Mouse (Mus musculus): ENCODE data around the gene Ms4a4c.
"Not testable (repeated sequence)": the region's sequence is repeated elsewhere in the genome, so short reads cannot be mapped to it uniquely, and the experiment has no call there.

The Ms4a4c gene

GRCm38 (mm10) chr19:11404527-11404926 lies at the start of gene Ms4a4c:
Gene Ms4a4c, plus strand, starts transcription at chr19:11404770.
- DNase-seq, result no peak

DNA sequence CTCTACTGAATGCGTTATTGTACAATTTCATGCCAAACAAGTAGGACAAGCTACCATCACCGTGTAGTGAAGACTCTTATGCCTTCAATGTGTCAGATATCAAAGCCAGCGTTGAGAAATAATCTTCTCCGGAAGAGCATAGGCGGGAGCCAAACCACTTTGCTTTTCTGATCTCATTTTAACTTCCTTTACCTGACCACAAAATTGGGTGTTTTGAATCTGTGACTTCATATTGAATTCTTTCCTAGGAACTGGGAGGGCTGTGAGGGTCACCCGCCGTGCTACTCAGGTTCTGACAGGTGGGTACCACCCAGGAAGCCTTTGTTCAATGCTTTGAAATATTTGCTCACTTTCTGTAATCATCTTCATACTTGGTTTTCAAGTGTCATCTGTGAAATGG lies 48.8 kb upstream of the Ms4a4c start:
- no peak for DNase-seq

GRCm38 (mm10) chr19:11360106-11360505 lies 44.5 kb upstream of the Ms4a4c start:
- no peak for DNase-seq

DNA sequence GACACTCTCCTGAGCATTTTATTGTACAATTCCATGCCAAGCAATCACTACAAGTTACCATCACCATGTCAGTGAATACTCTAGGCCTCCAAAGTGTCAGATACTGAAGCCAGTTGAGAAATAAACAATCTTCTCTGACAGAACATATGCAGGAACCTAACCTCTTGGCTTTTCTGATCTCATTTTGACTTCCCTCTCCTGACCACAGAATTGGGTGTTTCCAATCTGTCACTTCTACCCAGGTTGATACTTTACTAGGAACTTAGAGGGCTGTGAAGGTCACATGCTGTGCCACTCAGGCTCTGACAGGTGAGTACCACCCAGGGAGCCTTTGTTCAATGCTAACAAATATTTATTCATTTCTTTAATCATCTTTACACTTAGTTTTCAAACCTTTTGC lies 42.6 kb upstream of the Ms4a4c start:
- no peak for DNase-seq

- no peak for DNase-seq
Observed at GRCm38 (mm10) chr19:11368310-11368709, 36.3 kb upstream of the Ms4a4c start.

DNA sequence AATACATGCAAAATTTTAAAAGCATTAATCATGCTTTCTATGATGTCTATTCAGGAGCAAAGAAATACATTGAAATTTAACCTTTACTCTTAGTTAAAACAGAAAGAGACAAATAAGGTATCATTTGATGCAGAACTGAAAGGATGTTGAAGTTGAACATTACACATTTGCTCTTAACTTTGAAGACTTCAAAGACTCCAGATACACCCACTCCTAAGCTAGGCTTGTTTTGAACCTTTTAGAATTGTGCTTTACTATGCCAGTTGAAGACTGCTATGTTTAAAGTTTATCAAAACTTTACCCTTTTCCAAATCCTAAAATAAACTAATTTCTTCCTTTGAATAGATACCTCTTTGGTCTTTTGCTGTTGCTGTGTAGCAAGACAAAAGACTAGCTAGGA lies 33.4 kb upstream of the Ms4a4c start:
- no peak for DNase-seq

GRCm38 (mm10) chr19:11375273-11375672 lies 29.3 kb upstream of the Ms4a4c start, which contains the start of gene Ms4a4a:
Gene Ms4a4a, plus strand, starts transcription at chr19:11375523.
- no peak for DNase-seq

DNA sequence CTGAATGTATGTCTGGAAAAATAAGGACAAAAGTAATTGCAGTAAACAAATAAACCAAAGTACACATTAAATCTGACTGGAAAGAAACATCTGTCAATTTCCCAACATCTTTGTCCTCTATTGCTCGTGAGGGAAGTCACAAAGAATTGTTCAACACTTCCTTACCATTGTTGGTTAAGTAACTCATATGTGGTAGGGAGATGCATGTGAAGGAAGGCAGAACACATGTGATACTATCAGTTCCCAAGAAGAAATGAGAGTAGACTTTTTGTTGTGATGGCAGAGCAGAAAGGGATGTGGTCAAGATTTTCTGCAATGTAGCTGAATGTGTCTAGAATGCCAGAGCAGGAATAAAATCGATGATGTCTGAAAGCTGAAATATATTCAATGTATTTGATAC lies 28.2 kb upstream of the Ms4a4c start:
- DNase-seq, result no peak

GRCm38 (mm10) chr19:11387109-11387508 lies 17.5 kb upstream of the Ms4a4c start:
- DNase-seq, result no peak

- DNase-seq, result no peak
Observed at GRCm38 (mm10) chr19:11387685-11388084, 16.9 kb upstream of the Ms4a4c start.

DNA sequence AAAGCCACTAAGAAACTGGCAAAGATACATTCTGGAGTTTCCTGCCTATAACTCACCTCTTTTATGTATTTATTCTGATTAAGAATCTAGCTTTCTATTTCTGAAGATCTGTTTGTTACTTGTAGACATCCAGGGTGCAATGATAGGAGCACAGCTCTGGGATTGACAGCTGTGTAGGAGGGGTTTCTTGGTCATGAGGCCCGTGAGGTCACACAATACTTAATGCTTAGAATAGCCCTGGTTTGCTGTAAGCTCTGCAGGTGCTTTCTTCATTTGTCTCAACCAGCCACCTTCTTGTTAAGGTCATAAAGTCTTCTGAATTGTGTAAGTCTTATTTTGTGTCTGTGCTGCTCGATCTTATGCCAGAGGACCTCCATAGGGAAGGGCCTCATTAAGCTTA lies 15.6 kb upstream of the Ms4a4c start:
- no peak for DNase-seq

- DNase-seq, result no peak
Observed at GRCm38 (mm10) chr19:11395769-11396168, 8.8 kb upstream of the Ms4a4c start.

DNA sequence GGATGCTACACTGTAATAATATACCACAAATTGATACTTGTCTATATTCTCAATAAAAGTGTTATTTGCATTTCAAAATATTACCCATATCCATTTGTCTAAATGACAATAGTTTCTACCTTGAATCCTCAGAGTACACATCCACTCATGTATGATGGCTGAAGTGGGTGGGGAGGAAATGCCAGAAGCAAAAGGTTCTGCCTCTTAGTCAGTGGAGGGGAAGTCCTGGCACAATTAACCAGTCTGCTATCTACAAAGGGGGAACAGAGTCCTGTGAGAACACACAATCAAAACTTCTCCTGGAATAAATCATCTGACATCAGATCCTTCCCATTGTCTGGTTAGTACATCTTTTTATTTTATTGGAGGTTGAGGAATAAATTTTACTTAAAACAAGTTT lies 2.9 kb downstream of the Ms4a4c start:
- DNase-seq, result no peak

DNA sequence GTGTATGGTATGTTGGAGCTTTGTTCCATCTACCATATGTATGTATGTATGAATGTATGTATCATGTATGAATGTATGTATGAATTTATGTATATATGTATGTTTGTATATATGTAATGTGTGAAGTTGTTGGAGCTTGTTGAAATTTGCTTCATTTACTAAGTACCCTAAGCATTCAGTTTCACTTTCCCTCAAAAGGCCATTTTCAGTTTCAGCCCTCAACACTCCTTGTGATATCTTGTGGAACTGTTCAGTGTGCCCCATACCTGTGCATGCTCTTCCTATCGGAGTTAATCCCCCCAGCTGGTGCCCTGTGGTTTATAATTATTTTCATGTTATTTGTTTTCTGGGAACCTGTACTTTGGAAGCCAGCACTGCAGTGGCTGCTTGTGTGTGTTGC lies 4.0 kb downstream of the Ms4a4c start:
- DNase-seq, result no peak

GRCm38 (mm10) chr19:11411640-11412039 lies 7.1 kb downstream of the Ms4a4c start:
- DNase-seq, result no peak

DNA sequence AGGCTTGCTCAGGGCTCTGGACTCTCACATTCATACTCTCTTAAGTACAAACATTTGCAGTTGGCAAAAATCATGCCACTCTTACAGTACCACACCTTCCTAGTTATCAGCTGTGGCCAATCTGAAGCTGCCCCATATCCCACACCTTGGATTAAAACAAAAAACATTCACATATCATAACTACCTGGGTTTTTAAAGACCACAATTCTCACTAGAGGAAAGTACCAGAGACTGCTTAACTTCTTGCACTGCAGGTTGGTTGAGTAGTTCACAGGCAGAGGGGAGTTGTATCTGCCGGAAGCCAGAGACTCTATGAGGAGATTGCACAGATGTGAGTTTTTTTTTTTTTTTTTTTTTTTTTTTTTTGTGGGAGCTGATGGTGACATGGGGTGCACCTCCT lies 9.5 kb downstream of the Ms4a4c start:
- DNase-seq, result no peak

DNA sequence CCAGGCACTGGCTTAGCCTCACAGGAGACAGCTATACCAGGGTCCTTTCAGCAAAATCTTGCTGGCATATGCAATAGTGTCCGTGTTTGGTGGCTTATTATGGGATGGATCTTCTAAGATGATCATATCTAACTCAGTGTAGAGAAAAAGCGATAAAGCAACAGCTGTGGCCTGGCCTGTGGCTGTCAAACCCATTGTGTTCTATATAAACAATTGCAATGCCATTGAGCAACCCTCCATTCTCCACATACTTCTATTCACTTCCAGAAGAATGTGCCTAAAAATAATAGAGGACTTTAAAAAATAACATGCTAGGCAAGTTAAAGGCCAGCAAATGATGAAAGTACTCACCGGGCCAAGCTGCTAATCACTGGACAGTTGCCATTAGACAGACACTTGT lies 11.0 kb downstream of the Ms4a4c start:
- no peak for DNase-seq

DNA sequence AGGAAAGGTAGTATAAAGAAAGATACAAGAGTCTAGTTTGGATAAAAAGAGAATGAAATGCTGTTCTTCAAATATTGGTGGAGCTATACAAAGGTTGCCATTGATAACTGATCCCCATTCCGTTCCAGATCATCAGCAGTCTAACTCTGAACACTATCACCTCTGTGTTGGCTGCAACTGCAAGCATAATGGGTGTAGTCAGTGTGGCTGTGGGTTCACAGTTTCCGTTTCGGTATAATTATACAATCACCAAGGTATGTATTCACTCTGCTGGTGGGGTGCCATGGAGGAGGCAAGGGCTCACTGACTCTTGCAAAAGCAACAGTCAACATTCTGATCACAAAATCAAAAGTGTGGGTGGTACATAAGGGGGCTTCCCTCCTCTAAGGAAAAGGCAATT lies 14.3 kb downstream of the Ms4a4c start:
- not testable (repeated sequence) for DNase-seq

DNA sequence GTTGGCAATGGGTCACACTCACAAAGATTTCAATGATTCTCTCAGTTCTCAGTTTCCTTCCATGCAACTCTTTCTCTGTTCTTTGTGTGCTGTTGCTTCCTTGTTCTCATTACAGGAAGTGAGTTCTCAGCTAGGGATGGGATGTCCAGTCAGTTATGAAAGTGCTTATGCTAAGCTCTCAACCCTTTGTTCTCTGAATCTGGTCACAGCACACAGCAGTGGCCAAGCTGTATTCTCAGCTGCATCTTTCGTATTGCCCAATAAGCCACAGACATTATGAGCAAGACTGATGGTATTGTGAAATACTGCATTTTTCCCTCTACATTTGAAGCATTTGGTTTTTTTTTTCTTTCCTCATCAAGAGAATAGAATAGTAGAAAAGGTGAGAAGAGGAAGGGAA lies 26.6 kb downstream of the Ms4a4c start:
- not testable (repeated sequence) for DNase-seq

DNA sequence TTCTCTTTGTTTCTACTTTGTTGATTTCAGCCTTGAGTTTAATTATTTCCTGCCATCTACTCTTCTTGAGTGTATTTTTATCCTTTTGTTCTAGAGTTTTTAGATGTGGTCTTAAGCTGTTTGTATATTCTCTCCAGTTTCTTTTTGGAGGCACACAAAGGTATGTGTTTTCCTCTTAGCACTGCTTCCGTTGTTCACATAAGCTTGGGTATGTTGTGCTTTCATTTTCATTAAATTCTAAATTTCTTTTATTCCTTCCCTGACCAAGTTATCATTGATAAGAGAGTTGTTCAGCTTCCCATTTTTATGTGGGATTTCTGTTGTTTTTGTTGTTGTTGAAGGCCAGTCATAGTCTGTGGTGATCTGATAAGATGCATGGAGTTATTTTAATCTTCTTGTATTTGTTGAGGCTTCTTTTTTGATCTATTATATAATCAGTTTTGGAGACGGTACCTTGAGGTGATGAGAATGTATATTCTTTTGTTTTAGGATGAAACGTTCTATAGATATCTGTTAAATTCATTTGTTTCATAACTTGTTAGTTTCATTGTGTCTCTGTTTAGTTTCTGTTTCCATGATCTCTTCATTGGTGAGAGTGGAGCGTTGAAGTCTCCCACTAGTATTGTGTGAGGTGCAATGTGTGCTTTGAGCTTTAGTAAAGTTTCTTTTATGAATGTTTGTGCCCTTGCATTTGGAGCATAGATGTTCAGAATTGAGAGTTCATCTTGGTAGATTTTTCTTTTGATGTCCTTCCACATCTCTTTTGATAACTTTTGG lies 30.7 kb downstream of the Ms4a4c start:
- DNase-seq, result no peak

- DNase-seq, result no peak
Observed at GRCm38 (mm10) chr19:11443338-11443737, 38.8 kb downstream of the Ms4a4c start, which contains the start of gene Ms4a4b. Gene Ms4a4b, plus strand, starts transcription at chr19:11443553.

- DNase-seq, result no peak
Observed at GRCm38 (mm10) chr19:11443964-11444363, 39.4 kb downstream of the Ms4a4c start.

DNA sequence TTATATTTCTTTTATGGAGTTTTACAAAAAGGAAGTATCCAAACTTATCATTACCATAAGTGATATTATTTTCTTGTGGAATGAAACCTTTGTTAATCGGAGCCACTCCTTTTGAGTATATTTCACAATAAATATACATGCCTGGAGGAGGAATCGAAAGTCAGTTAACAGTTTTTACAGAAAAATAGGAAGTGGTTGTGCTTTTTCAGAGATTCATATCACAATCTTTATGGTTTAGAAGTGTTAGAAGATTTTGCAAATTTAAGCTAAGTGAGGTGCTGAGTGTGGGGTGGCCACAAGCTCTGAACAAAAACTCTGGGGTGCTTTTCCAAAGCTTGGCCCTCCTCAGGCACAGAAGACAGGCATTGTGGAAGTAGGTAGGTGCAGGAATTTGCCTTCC lies 42.7 kb downstream of the Ms4a4c start:
- DNase-seq, result no peak

DNA sequence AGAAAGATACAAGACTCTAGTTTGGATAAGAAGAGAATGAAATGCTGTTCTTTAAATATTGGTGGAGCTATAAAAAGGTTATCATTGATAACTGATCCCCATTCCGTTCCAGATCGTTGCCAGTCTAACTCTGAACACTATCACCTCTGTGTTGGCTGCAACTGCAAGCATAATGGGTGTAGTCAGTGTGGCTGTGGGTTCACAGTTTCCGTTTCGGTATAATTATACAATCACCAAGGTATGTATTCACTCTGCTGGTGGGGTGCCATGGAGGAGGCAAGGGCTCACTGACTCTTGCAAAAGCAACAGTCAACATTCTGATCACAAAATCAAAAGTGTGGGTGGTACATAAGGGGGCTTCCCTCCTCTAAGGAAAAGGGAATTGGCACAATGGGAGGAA lies 54.5 kb downstream of the Ms4a4c start:
- DNase-seq, result not testable (repeated sequence)

GRCm38 (mm10) chr19:11464795-11465194 lies 60.2 kb downstream of the Ms4a4c start:
- not testable (repeated sequence) for DNase-seq
